ENCODE assay signal across 29 mouse cellular contexts in the genomic region with DNA sequence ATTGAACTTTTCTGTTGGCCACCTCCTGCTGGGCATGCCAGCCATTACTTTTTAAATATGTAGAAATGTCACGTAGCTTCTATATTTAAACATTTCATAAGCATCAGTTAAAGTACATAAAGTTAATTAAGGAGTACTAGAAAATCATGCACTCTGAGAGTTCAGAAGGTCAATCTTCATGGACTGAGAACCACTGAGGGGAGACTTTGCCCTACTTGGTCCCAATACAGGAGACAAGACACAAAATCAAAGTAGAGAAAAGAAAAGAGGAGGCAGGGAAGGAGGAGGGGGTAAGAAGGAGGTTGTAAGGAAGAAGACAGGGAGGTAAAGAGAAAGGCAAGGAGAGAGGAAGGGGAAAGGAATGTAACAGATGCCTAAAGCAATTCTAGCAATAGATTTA. TPM values are rescaled to one million over a fixed set of nuclear protein-coding genes. Genes with fewer than 3 reads are reported as not detected.
"Had no signal": no experiment of that assay in that cellular context is flagged by ENCODE, and none has a peak within 500 bp of the region (broad histone marks: within the 10 kb centered on the region; RNA-seq: fewer than 3 reads in every experiment).

No protein-coding gene starts in this region.

- H3K27ac ChIP-seq: embryonic facial prominence, embryonic 10.5 days; embryonic facial prominence, embryonic 12.5 days; embryonic facial prominence, embryonic 13.5 days; embryonic facial prominence, embryonic 15.5 days; forebrain, embryonic 10.5 days; forebrain, embryonic 12.5 days; forebrain, embryonic 13.5 days; forebrain, embryonic 15.5 days; gastrocnemius, adult 2 months; heart, adult 2 months had no signal

- H3K4me1 ChIP-seq: embryonic facial prominence, embryonic 10.5 days; embryonic facial prominence, embryonic 12.5 days; embryonic facial prominence, embryonic 13.5 days; embryonic facial prominence, embryonic 15.5 days; forebrain, embryonic 10.5 days; forebrain, embryonic 12.5 days; forebrain, embryonic 13.5 days; forebrain, embryonic 15.5 days had no signal

- H3K36me3 ChIP-seq: embryonic facial prominence, embryonic 12.5 days; embryonic facial prominence, embryonic 15.5 days; forebrain, embryonic 15.5 days had no signal

- DNase-seq: cerebellum, adult 2 months; cerebellum, adult 8-10 months; cerebellum, adult 9-10 months; cerebellum, adult 9-11 months; cerebellum, postnatal 10 days; cerebellum, postnatal 14 days; cerebellum, postnatal 25 days; cerebellum, postnatal 36 days; embryo, embryonic 11 days; forebrain, postnatal 0 days; gastrocnemius, adult 2 months; gastrocnemius, postnatal 10 days; gastrocnemius, postnatal 14 days; gastrocnemius, postnatal 25 days; gastrocnemius, postnatal 36 days; heart, adult 11 months; heart, adult 18-20 months; heart, adult 2 months had no signal

- H3K27me3 ChIP-seq: embryonic facial prominence, embryonic 12.5 days; embryonic facial prominence, embryonic 13.5 days; embryonic facial prominence, embryonic 15.5 days; forebrain, embryonic 12.5 days; forebrain, embryonic 13.5 days; forebrain, embryonic 15.5 days had no signal

- H3K9me3 ChIP-seq: embryonic facial prominence, embryonic 10.5 days; embryonic facial prominence, embryonic 12.5 days; embryonic facial prominence, embryonic 13.5 days; embryonic facial prominence, embryonic 15.5 days; forebrain, embryonic 10.5 days; forebrain, embryonic 12.5 days; forebrain, embryonic 13.5 days; forebrain, embryonic 15.5 days had no signal

- H3K4me2 ChIP-seq: embryonic facial prominence, embryonic 12.5 days; embryonic facial prominence, embryonic 13.5 days; embryonic facial prominence, embryonic 15.5 days; forebrain, embryonic 12.5 days; forebrain, embryonic 13.5 days; forebrain, embryonic 15.5 days had no signal

- H3K9ac ChIP-seq: embryonic facial prominence, embryonic 12.5 days; embryonic facial prominence, embryonic 13.5 days; embryonic facial prominence, embryonic 15.5 days; forebrain, embryonic 12.5 days; forebrain, embryonic 13.5 days; forebrain, embryonic 15.5 days; forebrain, postnatal 0 days had no signal

- H3K4me3 ChIP-seq: embryonic facial prominence, embryonic 10.5 days; embryonic facial prominence, embryonic 12.5 days; embryonic facial prominence, embryonic 13.5 days; embryonic facial prominence, embryonic 15.5 days; erythroblast, embryonic 14.5 days; forebrain, embryonic 10.5 days; forebrain, embryonic 12.5 days; forebrain, embryonic 13.5 days; forebrain, embryonic 15.5 days; gastrocnemius, adult 2 months; heart, adult 2 months had no signal

- ATAC-seq: forebrain, embryonic 13.5 days; forebrain, embryonic 14.5 days; forebrain, embryonic 15.5 days; forebrain, embryonic 16.5 days; forebrain, postnatal 0 days had no signal

RNA-seq across cellular contexts. Expression of a gene that starts 24.9 kb away (rescaled TPM):
- polyA plus RNA-seq: erythroblast, embryonic 14.5 days had no signal
